In genomic region chr2:47832493-47832892, GRCm38 (mm10) we compare ENCODE assay signal across 26 mouse cellular contexts.
"Had no signal": no experiment of that assay in that cellular context is flagged by ENCODE, and none has a peak within 500 bp of the region (broad histone marks: within the 10 kb centered on the region; RNA-seq: fewer than 3 reads in every experiment).

No protein-coding gene starts in this region.

- H3K4me2 ChIP-seq: limb, embryonic 13.5 days; liver, embryonic 12.5 days; liver, embryonic 15.5 days; lung, embryonic 15.5 days; midbrain, embryonic 13.5 days; neural tube, embryonic 15.5 days had no signal

- H3K4me3 ChIP-seq: layer of hippocampus, adult 2 months; limb, embryonic 10.5 days; limb, embryonic 13.5 days; liver, embryonic 12.5 days; liver, embryonic 15.5 days; lung, embryonic 15.5 days; megakaryocyte, embryonic 14.5 days; midbrain, embryonic 10.5 days; midbrain, embryonic 13.5 days; myocyte; neural tube, embryonic 15.5 days had no signal

- H3K4me1 ChIP-seq: limb, embryonic 10.5 days; limb, embryonic 13.5 days; liver, embryonic 12.5 days; liver, embryonic 15.5 days; lung, embryonic 15.5 days; megakaryocyte, embryonic 14.5 days; midbrain, embryonic 10.5 days; midbrain, embryonic 13.5 days; neural tube, embryonic 15.5 days had no signal

- H3K9ac ChIP-seq: limb, embryonic 13.5 days; liver, embryonic 12.5 days; liver, embryonic 15.5 days; lung, embryonic 15.5 days; midbrain, embryonic 13.5 days; neural tube, embryonic 15.5 days had no signal

- H3K27ac ChIP-seq: layer of hippocampus, adult 2 months; limb, embryonic 10.5 days; limb, embryonic 13.5 days; liver, embryonic 12.5 days; liver, embryonic 15.5 days; lung, embryonic 15.5 days; midbrain, embryonic 10.5 days; midbrain, embryonic 13.5 days; stomach, postnatal 0 days had no signal

- DNase-seq: kidney, postnatal 14 days; kidney, postnatal 4 days; layer of hippocampus, adult 9-11 months; liver; lung, adult 18-20 months; lung, postnatal 10 days; lung, postnatal 36 days; right cerebral cortex, adult 18-20 months; right cerebral cortex, postnatal 14 days; right cerebral cortex, postnatal 4 days; thymus, adult 2 months; thymus, postnatal 14 days; thymus, postnatal 4 days had no signal

- ATAC-seq: liver, embryonic 12.5 days; midbrain, embryonic 13.5 days; midbrain, embryonic 16.5 days had no signal

- H3K9me3 ChIP-seq: limb, embryonic 10.5 days; limb, embryonic 13.5 days; liver, embryonic 12.5 days; liver, embryonic 15.5 days; lung, embryonic 15.5 days; megakaryocyte, embryonic 14.5 days; midbrain, embryonic 10.5 days; midbrain, embryonic 13.5 days; neural tube, embryonic 15.5 days had no signal

- H3K27me3 ChIP-seq: limb, embryonic 13.5 days; liver, embryonic 12.5 days; liver, embryonic 15.5 days; lung, embryonic 15.5 days; megakaryocyte, embryonic 14.5 days; midbrain, embryonic 13.5 days; neural tube, embryonic 15.5 days had no signal

- H3K36me3 ChIP-seq: limb, embryonic 10.5 days; limb, embryonic 13.5 days; liver, embryonic 12.5 days; liver, embryonic 15.5 days; lung, embryonic 15.5 days; midbrain, embryonic 10.5 days; midbrain, embryonic 13.5 days; neural tube, embryonic 15.5 days had no signal
